Mouse (Mus musculus) heart, adult 2 months (tissue): ENCODE results near the gene Hoxa4.

Source experiments
- CTCF ChIP-seq: fragments of 200-600 bp; IDR thresholded peaks from 2 replicates; pipeline ENCODE4 v1.8.1; 2022; ENCODE audit warnings: antibody characterized with exemption, mild to moderate bottlenecking, moderate library complexity
- EP300 ChIP-seq: fragments of 200-500 bp; IDR thresholded peaks from 2 replicates; pipeline ENCODE4 v1.6.1; 2011; ENCODE audit warnings: low read depth, low read length, control low read depth; ENCODE audit not compliant: insufficient read depth
- POLR2A ChIP-seq: fragments of 200-500 bp; IDR thresholded peaks from 2 replicates; pipeline ENCODE4 v1.6.1; 2011; ENCODE audit warnings: mild to moderate bottlenecking, low read depth, low read length, control low read depth; ENCODE audit not compliant: insufficient read depth

DNA sequence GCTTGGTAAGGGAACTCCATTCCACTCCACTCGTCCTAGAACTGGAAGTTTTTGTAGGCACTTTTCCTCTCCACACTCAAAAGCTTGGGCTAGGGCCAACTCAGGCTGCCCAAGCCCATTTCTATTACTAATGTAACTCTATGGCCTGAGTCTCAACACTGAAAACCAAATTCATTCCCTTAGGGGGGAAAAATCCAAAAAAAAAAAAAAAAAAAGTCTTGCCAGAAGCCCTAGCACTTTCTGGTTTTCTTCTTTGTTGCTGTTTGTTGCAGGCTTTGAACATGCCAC lies 29.5 kb downstream of the Hoxa4 start:
- TF ChIP-seq EP300 = no peak
- TF ChIP-seq CTCF = no peak
- no peak for TF ChIP-seq POLR2A
